Mouse (Mus musculus): ENCODE results near the gene Ptprj.
A peak's percentile ranks its signal among the peaks of the same experiment; 100 is the strongest.

Gene Ptprj

GRCm38 (mm10) chr2:90525807-90526206, 54.6 kb downstream of the Ptprj start:
- no peak for DNase-seq (ENCODE audit: low spot score in 2 of 2)

GRCm38 (mm10) chr2:90522455-90522854, 58.0 kb downstream of the Ptprj start:
- DNase-seq (ENCODE audit: low spot score in 2 of 2): no peak

GRCm38 (mm10) chr2:90521909-90522308, 58.5 kb downstream of the Ptprj start:
- DNase-seq (ENCODE audit: low spot score in 2 of 2): no peak

GRCm38 (mm10) chr2:90518296-90518695, 62.2 kb downstream of the Ptprj start:
- peak in 1 of 2 experiments; percentile 46 for DNase-seq (ENCODE audit: low spot score in 2 of 2)

DNA sequence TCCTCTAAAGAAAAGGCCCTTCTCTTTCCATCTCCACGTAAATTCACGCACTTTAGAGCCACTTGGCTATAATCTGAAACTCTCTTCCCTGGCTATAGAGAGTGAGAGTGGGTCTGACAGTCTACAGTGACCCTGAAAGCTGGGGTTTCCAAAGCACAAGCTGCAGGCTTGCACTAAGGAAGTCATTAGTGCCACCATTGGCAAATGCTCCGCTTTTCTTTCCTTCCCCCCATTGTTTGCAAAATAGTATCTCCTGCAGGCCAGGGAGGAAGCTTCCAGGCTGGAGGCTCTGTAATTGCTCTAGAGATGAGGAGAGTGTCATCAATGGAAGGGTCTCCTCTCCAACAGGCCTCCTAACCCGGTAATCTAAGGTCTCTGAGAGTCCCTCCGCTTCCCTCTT, 65.5 kb downstream of the Ptprj start:
- no peak for DNase-seq (ENCODE audit: low spot score in 2 of 2)

DNA sequence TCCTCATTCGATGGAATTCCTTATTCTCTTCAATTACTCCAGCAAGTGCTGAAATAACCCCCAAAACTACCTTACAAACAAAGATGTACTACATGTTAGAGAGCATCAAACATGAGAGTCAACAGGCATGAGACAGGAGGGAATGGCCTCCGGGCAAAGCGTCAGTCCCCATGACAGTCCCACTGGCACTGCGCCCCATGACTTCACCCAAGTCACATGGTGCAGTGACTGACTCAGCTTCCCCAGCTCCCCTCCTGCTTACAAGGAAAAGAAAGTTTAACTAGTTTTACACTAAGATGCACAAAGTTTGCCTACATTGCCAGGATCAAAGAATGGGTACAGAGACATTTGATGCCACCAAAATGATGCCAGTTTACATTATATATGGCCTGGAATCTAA, 71.2 kb downstream of the Ptprj start:
- no peak for DNase-seq (ENCODE audit: low spot score in 2 of 2)

GRCm38 (mm10) chr2:90506143-90506542, 74.3 kb downstream of the Ptprj start:
- DNase-seq (ENCODE audit: low spot score in 2 of 2): no peak

GRCm38 (mm10) chr2:90504731-90505171, 75.7 kb downstream of the Ptprj start:
- DNase-seq (ENCODE audit: low spot score in 2 of 2): peak; percentile 62 to 81

DNA sequence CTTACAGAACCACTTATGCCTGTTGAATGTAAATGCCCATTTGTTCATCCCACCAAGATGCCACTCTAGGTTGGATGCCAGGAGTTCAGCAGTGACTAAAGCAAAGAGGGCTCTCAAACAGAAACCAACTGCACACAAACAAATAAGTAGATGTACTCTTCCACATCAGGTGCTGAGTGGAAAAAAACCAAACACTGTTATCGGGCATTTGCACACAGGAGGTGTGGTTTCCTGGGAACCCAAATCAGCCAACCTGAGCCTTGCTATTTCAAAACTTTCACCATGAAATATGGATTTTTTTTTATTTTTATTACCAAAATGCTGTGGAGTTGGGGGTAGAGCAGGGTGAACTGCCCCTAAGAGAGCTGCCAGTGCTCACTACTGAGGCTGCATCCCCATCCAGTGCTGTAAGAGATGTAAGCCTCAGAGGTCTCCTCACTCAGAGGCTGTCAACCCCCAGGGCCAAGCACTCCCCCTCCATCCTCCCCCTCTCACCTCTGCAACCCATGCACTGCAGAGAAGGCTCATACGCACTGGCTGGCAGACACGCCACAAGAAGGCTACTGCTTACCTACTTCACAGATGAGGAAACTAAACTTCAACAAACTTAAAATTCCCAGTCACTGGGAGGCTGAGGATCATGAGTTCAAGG, 77.1 kb downstream of the Ptprj start:
- no peak for DNase-seq (ENCODE audit: low spot score in 2 of 2)

- no peak for DNase-seq (ENCODE audit: low spot score in 2 of 2)
Observed at GRCm38 (mm10) chr2:90502738-90503137, 77.7 kb downstream of the Ptprj start.

GRCm38 (mm10) chr2:90501708-90502107, 78.7 kb downstream of the Ptprj start:
- DNase-seq (ENCODE audit: low spot score in 2 of 2): no peak

DNA sequence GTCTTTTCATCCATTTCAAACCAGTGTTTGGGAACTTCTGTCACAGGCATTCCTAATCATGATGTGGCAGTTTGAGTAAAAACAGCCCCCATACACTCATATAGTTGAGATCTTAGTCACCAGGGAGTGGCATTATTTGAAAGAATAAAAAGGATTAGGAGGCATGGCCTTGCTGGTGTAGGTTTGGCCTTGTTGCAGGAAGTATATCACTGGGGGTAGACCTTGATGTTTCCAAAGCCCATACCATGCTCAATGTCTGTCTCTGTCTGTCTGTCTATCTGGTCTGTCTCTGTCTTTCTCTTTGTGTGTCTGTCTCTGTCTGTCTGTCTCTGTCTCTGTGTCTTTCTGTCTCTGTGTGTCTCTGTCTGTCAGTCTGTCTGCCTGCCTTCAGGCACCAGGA, 79.6 kb downstream of the Ptprj start:
- no peak for DNase-seq (ENCODE audit: low spot score in 2 of 2)

- DNase-seq (ENCODE audit: low spot score in 2 of 2): peak in 1 of 2 experiments; percentile 50
Observed at GRCm38 (mm10) chr2:90499002-90499401, 81.4 kb downstream of the Ptprj start.

- DNase-seq (ENCODE audit: low spot score in 2 of 2): no peak
Observed at GRCm38 (mm10) chr2:90497551-90497950, 82.9 kb downstream of the Ptprj start.

- no peak for DNase-seq (ENCODE audit: low spot score in 2 of 2)
Observed at GRCm38 (mm10) chr2:90496680-90497074, 83.8 kb downstream of the Ptprj start.

- DNase-seq (ENCODE audit: low spot score in 2 of 2): no peak
Observed at GRCm38 (mm10) chr2:90496012-90496679, 84.3 kb downstream of the Ptprj start.

DNA sequence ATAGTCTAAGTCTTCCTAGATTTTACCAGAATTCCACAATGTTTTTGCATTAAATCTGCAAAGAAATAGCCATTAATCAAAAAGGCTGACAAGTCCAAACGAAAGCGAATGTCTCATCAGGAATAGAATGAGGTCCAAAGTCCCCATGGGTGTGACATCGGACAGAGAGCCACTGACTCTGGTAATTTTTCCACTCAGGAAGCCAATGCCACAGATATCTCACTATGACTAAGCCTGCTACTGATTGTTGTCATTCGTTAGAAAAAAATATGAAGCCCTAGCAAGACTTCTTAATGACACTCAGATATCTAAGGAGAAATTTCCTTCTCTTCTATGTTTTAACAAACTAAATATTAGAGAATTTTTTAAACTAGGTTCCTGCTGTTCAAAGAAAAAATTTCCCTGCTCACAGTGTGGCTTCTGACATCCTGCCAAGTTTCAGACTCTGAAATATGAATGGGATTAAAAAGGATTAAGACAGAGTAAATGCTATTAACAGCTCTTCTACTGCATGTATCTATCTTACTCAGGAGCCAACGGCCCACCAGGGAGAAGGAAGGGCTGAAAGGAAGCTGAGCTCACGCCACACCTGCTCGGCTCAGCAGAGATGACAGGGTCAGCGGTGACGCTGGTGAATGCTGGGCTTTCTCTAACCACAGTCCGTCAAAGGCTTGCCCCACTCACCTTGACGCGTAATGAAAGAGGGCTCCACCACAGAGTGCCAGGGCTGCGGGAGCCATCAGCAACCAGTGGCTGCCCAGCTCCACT, 90.0 kb downstream of the Ptprj start:
- DNase-seq (ENCODE audit: low spot score in 2 of 2): no peak

DNA sequence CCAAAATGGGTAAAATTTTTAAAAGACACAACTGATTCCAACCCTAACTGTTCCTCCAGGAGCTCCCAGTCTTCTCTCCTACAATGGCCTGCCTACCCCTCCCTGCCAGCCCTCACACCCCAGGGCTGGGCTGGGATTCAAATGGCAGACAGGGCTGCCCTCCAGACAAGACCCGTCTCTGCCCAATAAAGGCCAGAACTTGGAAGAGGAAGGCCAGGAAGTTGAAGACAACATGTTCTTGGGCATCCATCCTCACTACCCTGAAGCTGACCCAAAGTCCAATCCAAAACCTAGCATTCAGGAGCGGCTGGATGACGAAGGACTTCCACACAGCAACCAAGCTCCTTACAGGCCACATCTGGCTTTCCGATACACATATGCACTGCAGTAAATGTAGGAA, 90.6 kb downstream of the Ptprj start:
- no peak for DNase-seq (ENCODE audit: low spot score in 2 of 2)

DNA sequence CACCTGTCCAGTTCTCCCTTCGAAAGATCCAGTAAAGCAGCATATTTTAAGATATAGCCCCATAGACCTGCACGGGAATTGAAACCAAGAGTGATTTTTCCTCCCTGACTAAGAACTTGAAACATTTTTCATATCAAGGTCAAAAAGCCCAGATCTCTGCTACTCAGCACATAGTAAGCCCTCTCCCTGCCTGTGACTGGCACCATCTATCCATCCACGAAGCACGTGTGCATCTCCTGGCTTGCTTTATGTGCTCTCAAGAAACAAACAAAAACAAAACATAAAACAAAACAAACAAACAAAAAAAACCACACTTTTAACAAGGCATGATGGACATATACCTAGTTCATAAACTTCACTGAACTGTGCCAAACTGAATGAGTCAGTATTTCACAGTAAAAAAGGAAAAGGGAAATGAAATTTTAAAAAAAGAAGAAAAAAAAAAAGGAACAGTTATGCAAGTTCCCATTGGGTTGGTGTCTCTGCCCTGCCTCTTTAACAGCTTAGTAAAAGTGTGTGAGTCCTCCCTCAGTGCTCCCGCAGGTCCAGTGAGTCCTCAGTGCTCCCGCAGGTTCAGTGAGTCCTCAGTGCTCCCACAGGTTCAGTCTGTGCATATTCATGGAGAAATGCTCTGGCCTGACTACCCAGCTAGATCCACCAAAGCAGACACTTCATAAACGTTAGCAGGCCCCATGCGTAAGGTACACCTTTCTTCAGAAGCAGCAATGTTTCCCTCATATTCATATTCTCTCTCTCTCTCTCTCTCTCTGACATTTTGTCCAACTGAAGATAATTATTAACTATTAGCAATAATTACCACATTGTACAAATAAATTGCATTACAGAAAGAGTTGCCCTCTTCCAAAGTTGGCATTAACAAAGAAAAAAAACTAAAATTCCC, 91.5 kb downstream of the Ptprj start:
- no peak for DNase-seq (ENCODE audit: low spot score in 2 of 2)

DNA sequence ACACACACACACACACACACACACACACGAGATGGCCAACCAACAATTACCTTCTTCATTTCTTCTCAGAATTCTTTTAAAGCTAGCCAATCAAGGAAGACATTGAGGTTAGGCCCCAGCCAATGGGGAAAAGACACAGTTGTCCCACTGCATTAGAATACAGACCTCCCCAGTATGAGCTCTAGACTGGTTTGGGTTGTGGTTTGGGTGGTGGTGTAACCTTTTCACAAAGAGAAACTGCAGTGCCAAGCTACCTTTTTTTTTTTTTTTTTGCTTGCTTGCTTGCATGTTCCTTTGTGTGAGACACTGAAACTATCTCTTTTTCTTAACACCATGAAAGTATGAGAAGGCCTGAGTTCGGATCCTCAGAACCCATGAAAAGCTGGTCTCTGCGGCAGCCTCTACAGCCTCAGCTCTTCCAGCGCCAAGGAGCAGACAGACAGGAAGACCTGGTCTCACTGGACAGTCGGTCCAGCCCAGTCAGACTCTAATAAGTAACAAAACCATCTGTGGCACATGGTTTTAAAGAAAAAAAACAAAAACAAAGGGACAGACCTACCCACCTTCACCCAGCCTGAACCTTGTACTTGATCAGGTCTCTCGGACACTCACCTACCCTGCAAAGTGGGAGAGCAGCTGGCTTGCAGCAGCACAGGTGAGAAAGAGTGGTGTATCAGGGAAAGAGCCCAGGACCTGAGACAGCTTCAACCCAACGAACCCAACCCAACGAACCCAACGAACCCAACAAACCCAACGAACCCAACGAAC, 92.8 kb downstream of the Ptprj start:
- DNase-seq (ENCODE audit: low spot score in 2 of 2): no peak

DNA sequence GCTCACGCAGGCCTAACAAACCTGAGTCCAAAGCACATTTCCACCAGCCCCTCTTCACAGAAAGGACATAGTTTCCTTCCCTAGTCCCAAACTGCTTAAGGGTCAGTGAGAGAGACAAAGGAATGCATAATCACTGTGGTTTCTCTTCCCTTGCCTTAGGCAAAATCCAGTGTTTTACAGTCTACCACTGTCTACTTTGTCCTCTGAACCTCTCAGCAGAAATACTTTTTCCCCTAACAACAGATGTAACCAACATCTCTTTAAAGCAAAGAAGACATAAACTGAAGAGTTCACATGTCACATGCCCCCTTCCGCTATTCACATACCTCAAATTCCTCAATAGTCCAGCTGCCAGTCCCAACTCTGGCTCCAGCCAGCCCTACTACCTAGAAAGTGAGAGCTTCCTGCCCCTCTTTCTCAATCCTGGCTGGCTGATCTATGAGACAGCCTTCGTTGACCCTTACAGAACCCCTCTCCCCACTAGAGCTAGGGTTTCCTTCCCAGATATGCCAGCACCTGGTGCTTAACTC, 94.2 kb downstream of the Ptprj start:
- DNase-seq (ENCODE audit: low spot score in 2 of 2): no peak

Data from right cerebral cortex, adult 2 months (tissue).